Mouse (Mus musculus) mesoderm, embryonic 11.5 days (tissue): ENCODE data around the gene Clstn2.

Experiments
- DNase-seq: peaks from one replicate; pipeline ENCODE4 v3.0.0-alpha.2; 2012; ENCODE audit warnings: low read depth, low spot score

Clstn2 gene

GRCm38 (mm10) chr9:97476456-97476855 lies 556.5 kb downstream of the Clstn2 start:
- no peak for DNase-seq

DNA sequence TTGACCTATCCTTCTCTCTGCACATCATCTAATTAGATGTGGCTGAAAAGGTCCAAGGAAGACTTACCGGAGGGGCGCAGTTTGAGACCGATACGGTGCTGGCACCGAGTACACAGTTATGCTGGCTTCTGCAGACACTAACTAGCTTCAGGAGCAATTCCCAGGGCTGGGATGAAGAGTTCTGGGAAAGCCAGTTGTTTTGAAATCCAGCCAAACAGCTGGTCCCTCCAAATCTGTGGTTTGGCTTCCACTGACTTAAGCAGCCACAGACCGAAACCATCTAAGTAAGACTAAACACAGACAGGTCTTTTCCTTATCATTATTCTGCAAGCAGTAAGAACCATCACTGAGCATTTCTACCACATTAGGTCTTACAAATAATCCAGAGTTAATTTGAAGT lies 558.1 kb downstream of the Clstn2 start:
- no peak for DNase-seq

DNA sequence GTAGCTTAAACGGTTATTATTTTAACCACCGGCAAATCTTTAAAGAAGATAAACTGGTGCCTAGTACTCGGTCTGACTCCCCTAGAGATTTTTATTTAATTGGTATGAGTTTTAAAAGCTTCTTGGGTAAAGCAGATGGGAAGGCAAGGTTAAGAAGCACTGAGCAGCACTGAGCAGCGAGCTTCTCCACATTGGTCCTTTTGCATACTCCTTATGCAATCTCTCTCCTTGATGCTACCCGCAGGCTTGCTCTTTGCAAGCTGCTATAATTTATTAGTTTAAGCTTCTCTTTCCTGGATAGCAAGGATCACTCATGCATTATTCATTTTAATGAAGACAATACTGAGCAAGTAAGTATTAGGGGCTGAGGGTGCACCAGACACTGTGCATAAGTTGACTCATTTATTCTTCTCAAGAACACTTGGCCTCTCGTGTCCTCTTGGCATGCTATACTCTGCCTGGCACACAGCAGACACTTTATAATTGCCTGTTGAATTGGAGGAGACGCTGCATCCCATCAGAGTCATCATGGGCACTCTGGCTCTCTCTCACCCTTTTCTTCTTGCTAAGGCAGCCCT lies 561.9 kb downstream of the Clstn2 start:
- no peak for DNase-seq

DNA sequence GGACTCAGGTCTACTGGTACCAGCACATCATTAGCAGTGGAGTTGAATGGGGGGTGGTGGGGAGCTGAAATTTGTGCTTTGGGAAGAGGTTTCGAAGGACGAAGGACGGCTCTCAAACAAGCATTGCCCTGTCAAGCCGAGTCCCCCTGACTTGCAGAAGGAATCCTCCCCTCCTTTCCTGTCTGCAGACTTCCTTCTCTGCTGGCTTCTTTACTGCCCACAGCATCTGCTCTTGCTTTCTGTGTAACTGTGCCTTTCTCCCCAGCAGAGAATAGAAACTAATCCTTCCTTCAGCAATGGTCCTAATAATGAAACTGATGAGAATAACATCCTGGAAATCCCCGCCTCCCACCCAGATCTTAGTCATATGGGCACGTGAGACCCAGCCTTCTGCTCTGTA lies 572.5 kb downstream of the Clstn2 start:
- DNase-seq = no peak

- DNase-seq = no peak
Observed at GRCm38 (mm10) chr9:97459745-97460144, 573.2 kb downstream of the Clstn2 start.

DNA sequence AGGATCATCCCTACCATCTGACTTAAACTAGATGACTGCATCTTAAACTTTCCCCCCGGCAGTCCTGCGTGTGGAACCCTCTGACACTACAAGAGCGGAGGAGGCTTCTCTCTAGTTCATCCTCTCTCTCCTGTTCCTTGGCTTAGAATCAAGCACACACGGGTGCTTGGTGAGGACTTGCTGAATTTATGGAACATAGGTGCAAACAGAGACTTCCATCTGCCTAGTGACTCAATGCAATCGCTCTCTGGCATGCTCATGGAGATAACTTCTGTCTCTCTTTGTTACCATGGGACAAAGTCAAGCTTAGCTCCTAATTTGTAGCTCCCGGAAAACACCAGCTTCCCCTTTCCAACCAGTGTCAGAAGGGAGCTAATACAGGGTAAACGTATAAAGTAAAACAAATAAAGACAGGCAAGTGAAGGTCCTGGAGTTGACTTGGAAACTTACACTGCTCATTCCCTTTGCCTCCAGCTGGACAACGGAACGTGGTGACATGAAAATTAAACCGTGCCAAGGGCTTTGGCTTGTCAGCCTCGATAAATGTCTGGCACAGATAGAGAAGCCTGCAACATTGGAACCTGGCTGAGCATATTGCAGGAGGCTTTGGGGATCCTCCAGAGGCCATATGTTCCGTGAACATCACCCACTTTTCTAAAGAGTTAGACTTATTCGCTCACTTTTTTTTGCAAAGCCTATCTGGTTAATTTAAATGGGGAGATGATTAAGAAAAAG lies 583.5 kb downstream of the Clstn2 start:
- no peak for DNase-seq

- DNase-seq = peak; percentile 20
Observed at GRCm38 (mm10) chr9:97439872-97440636, 592.9 kb downstream of the Clstn2 start.

DNA sequence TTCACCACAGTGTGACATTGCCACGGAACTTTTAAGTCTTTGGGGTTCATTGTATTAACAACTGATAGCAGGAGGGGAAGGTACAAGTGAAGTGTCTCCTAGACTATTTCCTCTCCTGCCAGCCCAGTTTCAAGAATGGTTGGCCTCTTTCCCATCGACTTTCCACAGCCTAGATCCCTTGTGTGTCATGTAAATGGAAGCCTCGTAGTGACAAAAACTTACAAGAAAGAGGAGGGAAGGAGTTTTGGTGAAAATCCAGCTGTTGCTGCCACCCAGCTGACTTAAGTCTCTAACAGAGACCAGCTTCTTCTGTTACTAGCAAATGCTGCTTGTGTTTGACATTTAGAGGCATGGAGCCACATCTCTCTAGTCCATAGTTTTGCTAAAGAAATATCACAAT lies 598.3 kb downstream of the Clstn2 start:
- no peak for DNase-seq

DNA sequence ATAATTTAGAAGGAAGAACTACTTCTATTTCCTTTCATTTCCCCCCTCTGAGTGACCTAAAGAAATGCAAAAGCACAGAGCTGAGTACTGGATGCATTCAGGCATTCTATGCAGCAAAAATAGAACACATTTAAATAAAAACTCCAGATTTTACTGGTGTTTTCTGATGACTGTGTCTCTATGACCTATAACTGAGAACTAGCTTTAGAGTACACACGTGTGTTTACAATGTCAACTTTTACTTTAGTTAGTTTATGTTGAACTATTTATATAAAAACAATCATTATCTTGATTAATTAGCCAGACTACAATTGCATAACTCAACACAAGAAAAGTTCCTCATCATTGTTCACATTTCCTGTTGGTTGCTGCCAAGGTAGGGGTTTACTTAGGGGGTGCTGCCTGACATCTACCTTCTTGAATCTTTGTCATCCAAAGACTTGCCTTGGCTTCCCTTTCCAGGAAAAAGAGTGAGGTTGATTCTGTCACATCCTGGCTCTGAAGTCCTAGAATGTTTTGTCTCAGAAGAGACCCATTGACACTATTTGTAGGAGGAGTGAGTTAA lies 603.0 kb downstream of the Clstn2 start:
- DNase-seq = no peak

DNA sequence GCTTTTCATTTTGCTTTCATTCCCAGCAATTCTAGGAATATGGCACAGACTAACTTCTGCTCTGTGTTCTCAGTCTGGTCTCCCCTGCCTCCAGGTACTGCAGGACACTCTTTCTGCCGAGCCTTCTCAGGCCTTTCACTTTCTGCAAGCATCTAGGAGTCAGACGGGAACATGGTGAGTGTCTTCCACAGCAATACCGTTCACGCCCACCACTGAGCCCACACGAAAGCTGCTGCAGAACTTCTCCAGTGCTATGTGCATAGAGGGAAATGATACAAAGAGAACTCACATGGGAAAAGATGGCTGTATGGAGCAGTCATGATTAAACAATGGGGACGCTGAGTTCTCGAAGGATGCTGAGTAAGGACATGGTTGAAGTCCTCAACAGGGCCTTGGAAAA lies 604.9 kb downstream of the Clstn2 start:
- no peak for DNase-seq

- DNase-seq = no peak
Observed at GRCm38 (mm10) chr9:97420896-97421295, 612.1 kb downstream of the Clstn2 start.

GRCm38 (mm10) chr9:97414876-97415668 lies 617.9 kb downstream of the Clstn2 start:
- DNase-seq = no peak

DNA sequence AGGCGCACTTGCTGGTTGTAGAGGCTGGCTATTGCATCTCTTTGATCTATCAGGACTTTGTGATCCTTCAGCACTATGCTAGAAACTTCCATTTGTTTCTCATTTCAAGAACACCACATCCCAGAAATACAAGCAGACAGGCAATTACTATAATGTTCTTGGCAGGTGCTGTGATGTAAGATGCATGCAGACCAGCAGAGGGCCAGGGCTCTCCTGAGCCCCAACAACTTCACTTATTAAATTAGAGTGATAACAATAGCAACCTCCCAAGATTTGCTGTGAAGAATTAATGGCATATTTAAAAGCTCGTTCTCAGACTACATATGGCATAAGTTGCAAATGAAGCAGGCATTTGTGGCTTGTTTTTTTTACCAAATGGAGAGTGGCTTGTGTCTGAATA lies 624.8 kb downstream of the Clstn2 start:
- DNase-seq = no peak
